Mouse (Mus musculus) thymus, postnatal 10 days (tissue): ENCODE results near the gene 1810009A15Rik.
A peak's percentile ranks its signal among the peaks of the same experiment; 100 is the strongest.

Experiments
- DNase-seq, 2 experiments: peaks; one replicate each; pipeline ENCODE4 v3.0.0; 2021; ENCODE audit warnings: low spot score in 2 of 2

The 1810009A15Rik gene

GRCm38 (mm10) chr19:8920073-8920736, 31.6 kb downstream of the 1810009A15Rik start, which contains the start of gene B3gat3:
TSS of gene B3gat3 (plus strand) at chr19:8920374.
- peak; percentile 65 to 73 for DNase-seq

GRCm38 (mm10) chr19:8920836-8921291, 32.2 kb downstream of the 1810009A15Rik start:
- DNase-seq, result no peak

GRCm38 (mm10) chr19:8921741-8922140, 33.1 kb downstream of the 1810009A15Rik start:
- no peak for DNase-seq

GRCm38 (mm10) chr19:8926766-8927165, 38.1 kb downstream of the 1810009A15Rik start:
- DNase-seq, result no peak

GRCm38 (mm10) chr19:8927891-8928525, 39.4 kb downstream of the 1810009A15Rik start:
- no peak for DNase-seq

GRCm38 (mm10) chr19:8928689-8929223, 40.1 kb downstream of the 1810009A15Rik start:
- DNase-seq, result peak in 1 of 2 experiments; percentile 23

GRCm38 (mm10) chr19:8929224-8930088, 40.8 kb downstream of the 1810009A15Rik start, which contains the start of the genes Rom1 and Eml3:
TSS of gene Rom1 (minus strand) at chr19:8929356.
TSS of gene Eml3 (plus strand) at chr19:8929552.
- DNase-seq, result peak; percentile 79 to 92

GRCm38 (mm10) chr19:8930117-8930516, 41.5 kb downstream of the 1810009A15Rik start:
- no peak for DNase-seq

- no peak for DNase-seq
These were observed 42.1 kb downstream of the 1810009A15Rik start for GRCm38 (mm10) chr19:8930771-8931170.

GRCm38 (mm10) chr19:8936736-8937135, 48.1 kb downstream of the 1810009A15Rik start:
- DNase-seq, result no peak
